Mouse (Mus musculus): Measurements from ENCODE around the gene Cwf19l1. TPM values are rescaled to one million over a fixed set of nuclear protein-coding genes. Genes with fewer than 3 reads are reported as not detected.

Gene Cwf19l1
- total RNA-seq, 2 experiments from 2014 or later = 16.6 to 19.4 TPM

DNA sequence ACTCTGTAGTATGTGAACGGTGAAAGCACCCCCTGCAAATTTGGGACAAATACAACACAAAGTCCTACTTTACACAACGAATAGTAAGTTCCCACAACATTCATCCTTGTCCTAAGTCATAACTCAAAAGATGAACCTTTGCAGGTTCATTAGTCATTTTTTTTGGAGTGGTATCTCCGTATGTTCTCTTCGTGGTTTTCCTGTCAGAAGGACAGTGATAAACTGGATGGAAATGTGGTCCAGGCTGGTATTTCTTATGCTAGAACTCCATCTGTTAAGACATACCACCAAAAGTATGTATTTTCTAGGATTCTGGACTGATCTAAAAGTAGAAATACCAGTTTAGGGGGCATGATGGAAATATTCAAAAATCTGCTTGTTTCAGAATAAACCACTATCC, 67.4 kb downstream of the Cwf19l1 start:
- DNase-seq (ENCODE audit: low spot score in 2 of 2) = no peak
- intact Hi-C loops (cut with DNase I) = no loop called here

DNA sequence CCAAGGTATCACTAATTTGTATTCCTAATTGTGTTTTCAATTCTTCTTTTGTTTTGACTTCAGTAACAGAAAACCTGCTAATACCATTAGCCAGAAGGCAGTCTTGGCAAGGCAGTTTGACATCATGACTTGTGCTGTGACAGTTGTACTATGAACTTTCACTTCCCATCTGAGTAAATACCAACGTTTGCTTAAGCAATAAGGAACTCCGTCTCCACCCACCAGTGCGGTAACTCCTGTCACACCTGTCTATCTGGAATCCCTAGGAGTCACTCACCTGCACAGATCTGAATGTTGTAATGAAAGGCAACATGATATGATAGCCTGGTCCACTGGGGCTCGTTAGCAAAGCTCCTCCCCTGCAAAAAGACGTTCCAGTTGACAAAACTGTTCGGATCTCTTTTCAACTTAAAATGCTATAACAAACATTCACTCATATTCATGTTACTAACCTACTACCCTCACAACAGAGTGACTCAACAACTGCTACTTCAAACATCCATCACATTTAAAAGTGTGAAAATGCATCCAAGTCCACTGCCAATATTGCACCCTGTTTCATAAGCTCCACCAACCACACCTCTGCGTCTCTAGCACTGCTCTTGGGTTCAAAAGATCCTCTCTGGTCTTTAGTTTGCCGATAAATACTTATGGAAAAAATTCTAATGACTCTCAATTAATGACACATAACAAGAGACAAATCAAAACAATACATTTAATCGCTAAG, 68.2 kb downstream of the Cwf19l1 start:
- DNase-seq (ENCODE audit: low spot score in 2 of 2) = no peak
- intact Hi-C loops (cut with DNase I) = no loop called here

GRCm38 (mm10) chr19:44064734-44065133, 70.9 kb downstream of the Cwf19l1 start:
- no peak for DNase-seq (ENCODE audit: low spot score in 2 of 2)
- intact Hi-C loops (cut with DNase I) = no loop called here

DNA sequence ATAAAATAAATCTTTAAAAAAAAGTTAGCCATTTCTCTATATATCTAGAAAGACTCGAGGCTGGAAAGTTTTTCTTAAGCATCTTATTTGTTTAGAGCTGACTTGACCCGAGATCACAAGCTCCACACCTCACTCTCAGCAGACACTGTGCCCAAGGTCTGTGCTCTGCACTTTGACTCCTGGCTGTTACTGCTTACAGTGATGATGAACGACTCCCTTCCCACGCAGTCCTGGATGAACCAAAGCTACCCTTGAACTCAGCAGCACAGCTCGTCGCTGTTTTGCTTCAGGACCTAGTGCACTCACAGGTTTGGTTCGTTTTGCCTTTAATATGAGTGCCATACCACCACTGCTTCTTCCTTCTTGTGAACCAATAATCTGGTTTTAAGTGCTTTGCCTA, 71.9 kb downstream of the Cwf19l1 start:
- no peak for DNase-seq (ENCODE audit: low spot score in 2 of 2)
- intact Hi-C loops (cut with DNase I) = no loop called here

DNA sequence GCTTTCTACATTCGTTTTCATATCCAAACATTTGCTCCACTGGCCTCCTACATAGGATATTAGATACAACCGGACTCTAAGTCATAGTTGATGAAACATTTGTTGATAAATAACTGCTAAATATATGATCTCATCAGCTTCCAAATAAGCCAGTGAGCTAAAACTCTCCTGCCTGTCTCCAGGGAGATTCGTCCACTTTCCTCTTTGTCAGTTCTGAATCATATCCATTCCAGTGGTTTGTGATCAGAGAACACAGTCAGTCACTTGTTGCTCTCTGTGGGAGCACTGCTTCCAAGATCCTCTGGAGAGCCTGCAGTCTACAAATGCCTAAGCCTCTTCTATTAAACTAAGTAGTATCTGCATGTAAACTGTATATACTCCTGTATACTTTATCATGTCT, 75.5 kb downstream of the Cwf19l1 start:
- DNase-seq (ENCODE audit: low spot score in 2 of 2) = no peak

More for the DNA sequence above, 75.5 kb downstream of the Cwf19l1 start:
- intact Hi-C loops (cut with DNase I) = no loop called here

Other genes starting within 250 kb of the Cwf19l1 start
- gene Dnmbp, start 195.7 kb downstream of the Cwf19l1 start, total RNA-seq (2021) = 10 to 100 TPM in 1 of 2 experiments, 1 to 10 TPM in 1; 9.4 to 10.7 TPM
- under 1 TPM; 0.15 to 0.31 TPM for gene Cpn1, start 149.3 kb downstream of the Cwf19l1 start, total RNA-seq (2021)
- under 1 TPM; 0.24 to 0.40 TPM for gene Cyp2c23, start 106.7 kb downstream of the Cwf19l1 start, total RNA-seq (2021)
- gene Erlin1, start 66.1 kb downstream of the Cwf19l1 start, total RNA-seq (2021) = 10 to 100 TPM; 20.1 to 23.2 TPM
- 10 to 100 TPM; 40.9 to 54.5 TPM for gene Chuk, start 28.4 kb downstream of the Cwf19l1 start, total RNA-seq (2021)
- gene Bloc1s2, start 10.6 kb upstream of the Cwf19l1 start, total RNA-seq (2021) = 10 to 100 TPM; 71.4 to 73.9 TPM
- under 1 TPM in 1 of 2 experiments, not detected in 1; 0.11 TPM for gene Pkd2l1, start 56.6 kb upstream of the Cwf19l1 start, total RNA-seq (2021)
- 1 to 10 TPM; 1.5 to 1.6 TPM for gene Scd3, start 67.4 kb upstream of the Cwf19l1 start, total RNA-seq (2021)
- gene Scd2, start 157.8 kb upstream of the Cwf19l1 start, total RNA-seq (2021) = 100 to 1,000 TPM; 555 to 608 TPM
- 1 to 10 TPM; 1.9 to 2.1 TPM for gene Scd4, start 197.2 kb upstream of the Cwf19l1 start, total RNA-seq (2021)

Measured in left cerebral cortex, postnatal 14 days (tissue).